Mouse (Mus musculus) MEL (cell line): ENCODE measurements around the gene Atxn2. TPM values are rescaled to one million over a fixed set of nuclear protein-coding genes. Genes with fewer than 3 reads are reported as not detected.
A peak's percentile ranks its signal among the peaks of the same experiment; 100 is the strongest.

Experiments used
- DNase-seq: peaks from one replicate; pipeline ENCODE4 v3.0.0; 2011; ENCODE audit warnings: low read depth, low spot score
- H3K27ac ChIP-seq: 2 replicates; pipeline ENCODE4 v1.5.1; 2012; ENCODE audit warnings: low read depth, mild to moderate bottlenecking, control low read depth, low read length, moderate library complexity; ENCODE audit not compliant: control insufficient read depth
- H3K27me3 ChIP-seq, 2 experiments: fragments of 150-350 bp in 1 of 2; sonication (generic) in 1 of 2; 2 replicates each; pipeline ENCODE4 v1.6.1; 2012; ENCODE audit warnings: low read length in 2 of 2, mild to moderate bottlenecking in 2 of 2, improper control_type of control experiment in 1 of 2, moderate library complexity in 1 of 2; ENCODE audit not compliant: insufficient read depth in 2 of 2, control insufficient read depth in 1 of 2
- H3K36me3 ChIP-seq, 2 experiments: 2 replicates each; pipeline ENCODE4 v1.6.1; 2012 to 2014; ENCODE audit warnings: low read length in 2 of 2, improper control_type of control experiment in 1 of 2, inconsistent platforms in 1 of 2, mild to moderate bottlenecking in 1 of 2; ENCODE audit not compliant: insufficient read depth in 2 of 2, control insufficient read depth in 1 of 2
- H3K4me1 ChIP-seq, 2 experiments: fragments of 150-350 bp in 1 of 2; sonication (generic) in 1 of 2; 2 replicates each; pipeline ENCODE4 v1.6.1; 2012; ENCODE audit warnings: low read length in 2 of 2, improper control_type of control experiment in 1 of 2, mild to moderate bottlenecking in 1 of 2; ENCODE audit not compliant: insufficient read depth in 2 of 2, control insufficient read depth in 1 of 2
- H3K4me3 ChIP-seq, 2 experiments: fragments of 150-350 bp in 1 of 2; sonication (generic) in 1 of 2; 2 replicates each; pipeline ENCODE4 v1.5.1; 2012; ENCODE audit warnings: low read depth in 2 of 2, low read length in 2 of 2, mild to moderate bottlenecking in 2 of 2, moderate library complexity in 2 of 2, control low read depth in 1 of 2, improper control_type of control experiment in 1 of 2; ENCODE audit not compliant: control insufficient read depth in 1 of 2, insufficient read depth in 1 of 2
- H3K79me2 ChIP-seq: 2 replicates; pipeline ENCODE4 v1.6.1; 2012; ENCODE audit warnings: mild to moderate bottlenecking, low read length, moderate library complexity; ENCODE audit not compliant: control insufficient read depth, poor library complexity, insufficient read depth
- H3K9ac ChIP-seq: 2 replicates; pipeline ENCODE4 v1.6.1; 2012; ENCODE audit warnings: low read depth, mild to moderate bottlenecking, control low read depth, low read length, moderate library complexity; ENCODE audit not compliant: control insufficient read depth, poor library complexity, severe bottlenecking
- H3K9me3 ChIP-seq: fragments of 150-350 bp; sonication (generic); replicated peaks from 2 replicates; pipeline ENCODE4 v1.6.1; 2012; ENCODE audit warnings: mild to moderate bottlenecking, low read length, improper control_type of control experiment, moderate library complexity; ENCODE audit not compliant: insufficient read depth
- BHLHE40 ChIP-seq: IDR thresholded peaks from 2 replicates; pipeline ENCODE4 v1.6.1; 2012; ENCODE audit warnings: low read depth, mild to moderate bottlenecking, inconsistent platforms, low read length, improper control_type of control experiment, borderline replicate concordance
- CHD1 ChIP-seq: IDR thresholded peaks from 2 replicates; pipeline ENCODE4 v1.6.1; 2012; ENCODE audit warnings: low read depth, mild to moderate bottlenecking, inconsistent platforms, low read length, improper control_type of control experiment
- CHD2 ChIP-seq: IDR thresholded peaks from 2 replicates; pipeline ENCODE4 v1.6.1; 2011; ENCODE audit warnings: low read length, improper control_type of control experiment
- CTCF ChIP-seq, 3 experiments: IDR thresholded peaks in 2 of 3; conservative IDR thresholded peaks in 1 of 3; 2 replicates each; pipeline ENCODE4 v1.5.1; 2011 to 2012; ENCODE audit warnings: low read length in 3 of 3, low read depth in 2 of 3, mild to moderate bottlenecking in 2 of 3, improper control_type of control experiment in 1 of 3, inconsistent platforms in 1 of 3, mixed read lengths in 1 of 3, moderate library complexity in 1 of 3; ENCODE audit not compliant: control insufficient read depth in 1 of 3, insufficient read depth in 1 of 3, poor library complexity in 1 of 3, severe bottlenecking in 1 of 3
- E2F4 ChIP-seq: IDR thresholded peaks from 2 replicates; pipeline ENCODE4 v1.6.1; 2011; ENCODE audit warnings: low read depth, low read length, improper control_type of control experiment, borderline replicate concordance
- EP300 ChIP-seq, 2 experiments: IDR thresholded peaks; 2 replicates each; pipeline ENCODE4 v1.6.1; 2011; ENCODE audit warnings: improper control_type of control experiment in 2 of 2, low read length in 2 of 2, low read depth in 1 of 2, mild to moderate bottlenecking in 1 of 2
- ETS1 ChIP-seq: IDR thresholded peaks from 2 replicates; pipeline ENCODE4 v1.6.1; 2012; ENCODE audit warnings: low read depth, mild to moderate bottlenecking, inconsistent platforms, low read length, improper control_type of control experiment, moderate library complexity
- GABPA ChIP-seq: IDR thresholded peaks from 2 replicates; pipeline ENCODE4 v1.6.1; 2012; ENCODE audit warnings: low read depth, mild to moderate bottlenecking, inconsistent platforms, low read length, improper control_type of control experiment, moderate library complexity
- GATA1 ChIP-seq: IDR thresholded peaks from 2 replicates; pipeline ENCODE4 v1.6.1; 2011; ENCODE audit warnings: low read depth, low read length, improper control_type of control experiment
- MAFK ChIP-seq: IDR thresholded peaks from 2 replicates; pipeline ENCODE4 v1.6.1; 2011; ENCODE audit warnings: low read depth, mild to moderate bottlenecking, low read length, improper control_type of control experiment, borderline replicate concordance
- MEF2A ChIP-seq: IDR thresholded peaks from 2 replicates; pipeline ENCODE4 v1.6.1; 2014; ENCODE audit warnings: low read depth, mild to moderate bottlenecking, inconsistent platforms, low read length, improper control_type of control experiment; ENCODE audit not compliant: poor library complexity, insufficient replicate concordance, severe bottlenecking; ENCODE audit errors: extremely low read depth
- MYB ChIP-seq: IDR thresholded peaks from 2 replicates; pipeline ENCODE4 v1.6.1; 2011; ENCODE audit warnings: mild to moderate bottlenecking, low read depth, low read length, improper control_type of control experiment
- MYC ChIP-seq: IDR thresholded peaks from 2 replicates; pipeline ENCODE4 v1.6.1; 2011; ENCODE audit warnings: low read depth, mild to moderate bottlenecking, low read length, improper control_type of control experiment, moderate library complexity
- NRF1 ChIP-seq: IDR thresholded peaks from 2 replicates; pipeline ENCODE4 v1.6.1; 2014; ENCODE audit warnings: low read depth, mild to moderate bottlenecking, inconsistent platforms, low read length, improper control_type of control experiment, moderate library complexity; ENCODE audit not compliant: poor library complexity, insufficient read depth, severe bottlenecking
- POLR2AphosphoS5 ChIP-seq: IDR thresholded peaks from 2 replicates; pipeline ENCODE4 v1.6.1; 2012; ENCODE audit warnings: low read depth, borderline replicate concordance, mild to moderate bottlenecking, inconsistent platforms, low read length, moderate library complexity, mixed read lengths
- RAD21 ChIP-seq: IDR thresholded peaks from 2 replicates; pipeline ENCODE4 v1.6.1; 2011; ENCODE audit warnings: mild to moderate bottlenecking, low read depth, low read length, improper control_type of control experiment
- SIN3A ChIP-seq: IDR thresholded peaks from 2 replicates; pipeline ENCODE4 v1.6.1; 2012; ENCODE audit warnings: low read length, improper control_type of control experiment, inconsistent platforms
- TBP ChIP-seq: IDR thresholded peaks from 2 replicates; pipeline ENCODE4 v1.8.0; 2011; ENCODE audit warnings: low read depth, low read length, improper control_type of control experiment
- UBTF ChIP-seq: IDR thresholded peaks from 2 replicates; pipeline ENCODE4 v1.6.1; 2012; ENCODE audit warnings: low read depth, mild to moderate bottlenecking, inconsistent platforms, low read length, improper control_type of control experiment, moderate library complexity, borderline replicate concordance; ENCODE audit not compliant: insufficient read depth
- USF1 ChIP-seq: IDR thresholded peaks from 2 replicates; pipeline ENCODE4 v1.6.1; 2014; ENCODE audit warnings: low read depth, mild to moderate bottlenecking, inconsistent platforms, low read length, improper control_type of control experiment, moderate library complexity
- ZNF384 ChIP-seq: IDR thresholded peaks from 2 replicates; pipeline ENCODE4 v1.6.1; 2012; ENCODE audit warnings: low read depth, mild to moderate bottlenecking, inconsistent platforms, low read length, improper control_type of control experiment
- polyA plus RNA-seq, 2 experiments: library from polyadenylated mRNA; stranded (reverse) in 1 of 2; unstranded in 1 of 2; fragments of >175 nt in 1 of 2; fragments of >200 nt in 1 of 2; gene quantifications; 2 replicates each; pipeline versions ENCODE4 v1.2.1 to v1.2.4; 2012; ENCODE audit warnings: low replicate concordance in 2 of 2, low read depth in 1 of 2; ENCODE audit not compliant: insufficient read length in 2 of 2, insufficient read depth in 1 of 2, missing spikeins in 1 of 2
- total RNA-seq: library from RNA; depleted of rRNA; stranded (reverse); fragments of 300-350 nt; gene quantifications from 2 replicates; pipeline ENCODE4 v1.2.3, GENCODE M21; 2012

The Atxn2 gene
- total and polyA plus RNA-seq, 3 experiments, result 16.3 to 476 (median 85.4) TPM

GRCm38 (mm10) chr5:121710402-121710801, 735 bp upstream of the Atxn2 start:
- H3K27ac ChIP-seq, result no peak overlapping the region
- H3K9me3 ChIP-seq, result no peaks in the 10 kb centered on the region
- no peaks in the 10 kb centered on the region for H3K27me3 ChIP-seq
- H3K79me2 ChIP-seq, result peaks cover 37% of the 10 kb centered on the region
- H3K36me3 ChIP-seq, result peaks cover 0 to 12% of the 10 kb centered on the region in 2 experiments; a peak in 2 of 4 replicates
- H3K4me1 ChIP-seq, result peaks cover 4 to 9% of the 10 kb centered on the region in 2 experiments
- H3K4me3 ChIP-seq, result peak overlapping the region; percentile 98 to 99
- peak; percentile 24 for DNase-seq
- peak overlapping the region; percentile 97 for H3K9ac ChIP-seq
- no peak for TF ChIP-seq MYB
- no peak for TF ChIP-seq POLR2AphosphoS5
- no peak for TF ChIP-seq TBP
- TF ChIP-seq NRF1, result no peak
- TF ChIP-seq CTCF (IDR thresholded peaks at IDR 0.05 in 2 of 3, conservative IDR thresholded peaks at IDR 0.05 in 1 of 3; ENCODE audit: control insufficient read depth in 1 of 3, insufficient read depth in 1 of 3, low read depth in 2 of 3, low read length in 3 of 3, poor library complexity in 1 of 3, severe bottlenecking in 1 of 3), result no peak
- TF ChIP-seq USF1, result no peak
- no peak for TF ChIP-seq ETS1
- TF ChIP-seq E2F4, result no peak
- TF ChIP-seq MEF2A, result no peak
- TF ChIP-seq EP300 (IDR thresholded peaks at IDR 0.05; ENCODE audit: low read depth in 1 of 2, low read length in 2 of 2), result no peak
- TF ChIP-seq MYC, result no peak
- TF ChIP-seq CHD2, result no peak
- no peak for TF ChIP-seq RAD21
- no peak for TF ChIP-seq MAFK
- no peak for TF ChIP-seq UBTF
- no peak for TF ChIP-seq SIN3A
- TF ChIP-seq GABPA, result no peak
- TF ChIP-seq BHLHE40, result no peak
- TF ChIP-seq GATA1, result no peak

DNA sequence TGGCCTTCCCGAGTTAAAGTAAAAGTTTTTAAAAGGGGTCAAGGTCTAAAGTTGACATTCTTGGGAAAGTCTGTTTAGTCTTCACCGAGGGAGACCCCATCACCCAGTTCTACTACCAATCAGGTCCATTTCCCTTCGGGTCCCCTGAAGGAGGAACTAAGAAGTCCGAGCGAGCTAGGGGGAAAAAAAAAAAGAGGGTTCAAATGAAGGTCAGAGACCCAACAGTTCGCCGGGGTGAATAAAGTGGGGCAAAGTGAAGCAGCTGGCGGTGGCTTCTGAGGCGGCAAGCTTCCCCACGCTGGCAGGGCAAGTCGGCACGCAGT, 325 bp upstream of the Atxn2 start:
- H3K27me3 ChIP-seq, result no peaks in the 10 kb centered on the region
- TF ChIP-seq ZNF384 (peak; percentile 83), NRF1 (no peak), CHD1 (peak; percentile 40; the same call in 1 of the 2 replicates)
- H3K27ac ChIP-seq, result peak overlapping the region; percentile 67
- H3K9me3 ChIP-seq, result no peaks in the 10 kb centered on the region
- peaks cover 4 to 9% of the 10 kb centered on the region in 2 experiments for H3K4me1 ChIP-seq
- no peak for DNase-seq
- peaks cover 41% of the 10 kb centered on the region for H3K79me2 ChIP-seq
- peak overlapping the region; percentile 97 for H3K9ac ChIP-seq
- H3K4me3 ChIP-seq, result peak overlapping the region; percentile 98 to 99
- peaks cover 0 to 13% of the 10 kb centered on the region in 2 experiments; a peak in 2 of 4 replicates for H3K36me3 ChIP-seq
